Mouse (Mus musculus) embryo, embryonic 9.5 days (tissue): Measurements from ENCODE around the gene Wnt7a.

ENCODE experiments used
- DNase-seq: peaks from one replicate; pipeline ENCODE4 v3.0.0-alpha.2; 2017; ENCODE audit errors: extremely low spot score

Wnt7a gene

DNA sequence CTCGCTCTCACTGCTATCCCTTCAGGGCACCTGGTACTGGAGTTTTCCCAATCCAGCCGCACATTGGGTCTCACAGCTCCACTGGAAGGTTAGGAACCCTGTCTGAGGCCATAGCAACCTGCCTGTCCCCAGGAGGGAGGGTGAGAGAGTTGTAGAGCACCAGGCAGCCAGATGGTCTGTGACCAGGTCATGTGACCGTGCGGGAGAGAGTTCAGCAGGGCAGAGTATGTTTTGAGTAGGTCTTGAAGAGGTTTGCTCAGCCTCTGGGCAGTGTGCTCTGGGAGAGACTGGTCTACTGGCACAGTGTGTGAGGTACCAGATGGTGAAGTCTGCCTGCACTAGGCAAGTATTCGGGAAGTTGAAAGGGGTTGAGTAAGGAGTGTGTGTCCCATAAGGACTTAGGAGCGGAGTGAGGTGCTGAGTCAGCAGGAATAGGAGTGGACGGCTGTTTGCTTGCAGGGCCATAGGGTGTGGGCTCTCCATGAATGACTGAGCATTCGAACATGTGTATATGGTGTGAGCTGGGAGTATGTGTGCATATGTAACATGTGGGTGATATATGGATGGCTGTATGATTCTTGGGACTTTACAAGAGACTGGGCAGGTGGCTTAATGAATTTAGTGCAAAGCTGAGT, 71.4 kb downstream of the Wnt7a start:
- DNase-seq: no peak

DNA sequence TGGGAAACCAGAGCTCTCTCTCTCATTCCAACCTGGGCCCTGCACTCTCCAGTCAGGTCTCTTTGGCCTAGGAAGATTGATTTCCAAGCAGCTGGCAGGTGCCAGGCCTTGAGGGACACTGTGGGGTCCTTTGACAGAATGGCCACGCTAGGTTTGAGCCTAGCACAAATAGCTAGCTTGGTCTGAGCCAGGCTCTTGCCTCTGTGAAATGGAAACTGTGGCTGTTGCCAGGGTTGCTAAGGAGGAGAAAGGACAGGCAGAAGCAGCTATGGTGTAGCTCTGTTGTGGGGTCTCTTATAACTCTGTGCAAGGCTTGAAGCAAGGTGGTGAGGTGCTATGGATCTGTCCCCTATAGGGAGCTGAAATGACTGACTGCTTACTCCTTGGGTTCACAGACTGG, 75.7 kb downstream of the Wnt7a start:
- no peak for DNase-seq

DNA sequence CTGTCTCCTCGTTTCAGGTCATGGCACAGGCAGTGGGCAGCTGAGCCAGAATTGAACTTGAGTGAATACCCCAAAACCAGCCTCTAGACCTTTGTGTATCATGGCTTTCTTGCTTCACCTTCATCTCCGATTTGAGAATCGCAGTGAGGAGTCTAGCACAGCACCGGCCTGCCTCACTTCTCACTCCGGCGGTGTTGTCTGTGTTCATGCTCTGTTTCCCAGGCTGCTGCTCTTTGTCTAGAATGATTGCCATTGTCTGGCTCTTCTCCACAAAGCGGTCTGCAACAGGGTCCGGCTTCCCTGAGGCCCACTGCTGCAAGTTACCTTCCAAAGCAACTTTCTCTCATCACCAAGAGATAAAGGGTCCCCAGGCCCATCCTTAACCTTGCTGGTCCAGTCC, 79.3 kb downstream of the Wnt7a start:
- DNase-seq: no peak

DNA sequence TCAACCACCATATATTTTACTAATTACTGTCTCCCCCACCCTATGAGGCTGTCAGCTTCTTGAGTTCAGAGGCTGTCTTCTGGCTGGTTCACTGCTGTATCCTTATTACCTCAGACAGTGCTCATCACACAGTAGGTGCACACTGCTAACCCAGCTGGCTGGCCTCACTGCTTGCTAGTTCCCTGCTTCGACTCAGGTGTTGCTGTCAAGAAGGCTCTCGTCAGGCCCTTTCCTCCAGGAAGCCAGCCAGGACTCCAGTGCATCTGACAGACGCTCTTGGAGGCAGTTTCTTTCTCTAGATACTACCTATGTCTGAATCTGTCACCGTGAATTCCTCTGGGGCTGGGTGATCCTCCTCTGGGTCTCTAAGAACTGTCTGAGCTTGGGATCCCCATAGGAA, 85.6 kb downstream of the Wnt7a start:
- no peak for DNase-seq

DNA sequence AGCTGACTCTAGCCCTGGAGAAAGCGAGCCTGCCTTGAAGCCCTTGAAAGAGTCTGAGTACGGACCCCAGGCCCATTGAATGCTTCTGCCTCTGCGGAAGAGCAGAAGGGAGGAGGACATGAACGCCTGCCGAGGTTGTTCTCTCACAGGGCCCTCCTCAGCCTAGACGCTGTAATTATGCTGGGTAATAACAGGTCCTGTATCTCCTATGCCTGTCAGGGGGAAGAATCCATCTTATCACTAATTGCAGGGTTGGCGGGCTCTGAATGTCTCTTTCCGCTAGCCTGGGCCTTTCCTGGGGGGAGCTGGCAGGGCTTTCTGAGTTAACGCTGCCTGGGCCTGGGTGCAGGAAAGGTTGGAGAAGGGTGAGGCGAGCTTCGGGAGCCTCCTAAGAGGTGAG, 86.4 kb downstream of the Wnt7a start:
- DNase-seq: no peak

DNA sequence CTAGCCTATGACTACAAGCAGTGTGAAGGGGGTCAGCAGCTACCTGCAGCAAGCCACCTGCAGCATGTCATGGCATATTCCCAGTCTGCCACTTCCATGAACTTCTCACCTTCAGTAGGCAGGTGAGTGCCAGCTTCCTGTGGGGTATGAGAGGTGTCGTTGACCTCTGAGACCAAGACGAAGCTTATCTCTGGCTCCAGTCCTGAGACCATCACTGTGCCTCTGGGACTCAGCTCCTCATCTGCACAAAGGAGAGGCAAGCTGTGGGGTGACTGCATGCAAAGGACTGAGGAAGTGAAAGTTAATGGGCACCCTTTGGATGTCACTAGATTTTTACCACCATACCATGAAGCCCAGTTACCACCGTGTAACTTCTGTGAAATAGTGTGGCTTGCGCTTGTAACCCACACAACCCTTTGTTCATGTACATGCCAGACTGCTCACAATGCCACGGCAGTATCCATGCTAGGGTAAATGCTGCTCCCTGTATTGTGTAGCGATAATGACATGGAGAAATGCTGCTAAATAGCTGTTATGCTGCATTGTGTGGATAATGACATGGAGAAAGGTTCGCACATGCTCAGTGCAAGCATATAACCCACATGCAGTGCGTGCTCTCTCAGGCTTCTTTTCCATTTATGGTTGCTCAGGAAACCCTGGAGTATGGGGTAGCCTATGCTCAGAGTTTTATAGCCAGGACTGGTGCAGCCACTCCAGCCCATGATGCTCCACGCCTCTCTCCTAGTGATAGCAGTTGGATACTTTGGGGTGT, 89.0 kb downstream of the Wnt7a start:
- DNase-seq: no peak
